Mouse (Mus musculus) kidney, postnatal 0 days (tissue): ENCODE data around the gene Myo18a. TPM values are rescaled to one million over a fixed set of nuclear protein-coding genes. Genes with fewer than 3 reads are reported as not detected.
"Not testable (repeated sequence)": the region's sequence is repeated elsewhere in the genome, so short reads cannot be mapped to it uniquely, and the experiment has no call there.

Experiments used
- ATAC-seq: fragments of 200-750 bp; cut with Nextera tagmentation; replicated peaks from 2 replicates; pipeline ENCODE4 v1.8.0; 2017; ENCODE audit warnings: low read depth, moderate number of reproducible peaks, moderate TSS enrichment, moderate library complexity; ENCODE audit not compliant: low FRiP score
- DNase-seq: peaks from one replicate; pipeline ENCODE4 v3.0.0-alpha.2; 2016; ENCODE audit warnings: low spot score
- H3K27ac ChIP-seq: fragments of 300-500 bp; sonication (generic); 2 replicates; pipeline ENCODE4 v1.5.1; 2014; ENCODE audit warnings: mild to moderate bottlenecking
- H3K27me3 ChIP-seq: fragments of 300-500 bp; sonication (generic); 2 replicates; pipeline ENCODE4 v1.6.1; 2014; ENCODE audit warnings: low read length, mixed read lengths; ENCODE audit not compliant: insufficient read depth
- H3K36me3 ChIP-seq: fragments of 300-500 bp; sonication (generic); 2 replicates; pipeline ENCODE4 v1.6.1; 2014; ENCODE audit warnings: low read length, mixed read lengths; ENCODE audit not compliant: insufficient read depth
- H3K4me1 ChIP-seq: fragments of 300-500 bp; sonication (generic); replicated peaks from 2 replicates; pipeline ENCODE4 v1.6.1; 2014; ENCODE audit warnings: antibody characterized with exemption, low read length, mixed read lengths; ENCODE audit not compliant: insufficient read depth
- H3K4me2 ChIP-seq: fragments of 300-500 bp; sonication (generic); 2 replicates; pipeline ENCODE4 v1.6.1; 2014; ENCODE audit warnings: mild to moderate bottlenecking, low read length, moderate library complexity, mixed read lengths
- H3K4me3 ChIP-seq: fragments of 300-500 bp; sonication (generic); replicated peaks from 2 replicates; pipeline ENCODE4 v1.5.1; 2014; ENCODE audit warnings: low read depth, low read length
- H3K9ac ChIP-seq: fragments of 300-500 bp; sonication (generic); 2 replicates; pipeline ENCODE4 v1.6.1; 2014; ENCODE audit warnings: low read depth, low read length
- H3K9me3 ChIP-seq: fragments of 300-500 bp; sonication (generic); replicated peaks from 2 replicates; pipeline ENCODE4 v1.6.1; 2016; ENCODE audit warnings: low read length, inconsistent platforms, mixed read lengths
- CTCF ChIP-seq: IDR thresholded peaks from 2 replicates; pipeline ENCODE4 v1.5.1; 2016; ENCODE audit warnings: antibody characterized with exemption, low read depth, mild to moderate bottlenecking, moderate library complexity
- WGBS: fragments of 180-500 bp; shearing (Covaris S2); extraction: QIAGEN DNeasy Blood & Tissue Kit; methylation state at CpG from one replicate; pipeline ENCODE4 v1.1.7; 2014; 5-methylcytosine and 5-hydroxymethylcytosine counted together
- polyA plus RNA-seq: library from polyadenylated mRNA; unstranded; fragments of >200 nt; fragmentation: Nextera tagmentation; extraction: Ambion mirVana; gene quantifications from 2 replicates; pipeline ENCODE4 v1.2.1, GENCODE M21; 2015

Gene Myo18a
- polyA plus RNA-seq, 1 experiment from 2014 or later, result 26.5 TPM

- no peaks in the 10 kb centered on the region for H3K4me1 ChIP-seq
- no peak for DNase-seq
- no peaks in the 10 kb centered on the region for H3K27me3 ChIP-seq
- H3K36me3 ChIP-seq, result no peaks in the 10 kb centered on the region
- ATAC-seq, result no peak
- no peak for TF ChIP-seq CTCF
- no peak overlapping the region for H3K27ac ChIP-seq
- 50% methylated on average over 2 of the region's 2 CpGs for WGBS
- H3K9ac ChIP-seq, result no peak overlapping the region
- no peak overlapping the region for H3K4me3 ChIP-seq
- no peaks in the 10 kb centered on the region for H3K9me3 ChIP-seq
- no peak overlapping the region for H3K4me2 ChIP-seq
These were observed 34.5 kb upstream of the Myo18a start for GRCm38 (mm10) chr11:77728587-77728986.

GRCm38 (mm10) chr11:77737289-77737688 is 25.8 kb upstream of the Myo18a start:
- Histone ChIP-seq H3K9me3 (no peaks in the 10 kb centered on the region), H3K9ac (no peak overlapping the region), H3K27ac (no peak overlapping the region), H3K4me1 (no peaks in the 10 kb centered on the region), H3K4me3 (no peak overlapping the region), H3K36me3 (no peaks in the 10 kb centered on the region), H3K4me2 (no peak overlapping the region), H3K27me3 (no peaks in the 10 kb centered on the region)
- peak; percentile 92 for DNase-seq
- TF ChIP-seq CTCF, result peak; percentile 95
- under 1% methylated on average over 6 of the region's 6 CpGs for WGBS
- no peak for ATAC-seq

- H3K4me3 ChIP-seq, result no peak overlapping the region
- H3K9ac ChIP-seq, result no peak overlapping the region
- DNase-seq (no peak), ATAC-seq (no peak)
- H3K4me1 ChIP-seq, result no peaks in the 10 kb centered on the region
- no peaks in the 10 kb centered on the region for H3K9me3 ChIP-seq
- H3K4me2 ChIP-seq, result no peak overlapping the region
- TF ChIP-seq CTCF, result no peak
- no peaks in the 10 kb centered on the region for H3K27me3 ChIP-seq
- no peak overlapping the region for H3K27ac ChIP-seq
- H3K36me3 ChIP-seq, result no peaks in the 10 kb centered on the region
- 46% methylated on average over 7 of the region's 7 CpGs for WGBS
These were observed 24.5 kb upstream of the Myo18a start for GRCm38 (mm10) chr11:77738555-77738954.

GRCm38 (mm10) chr11:77743966-77744365 is 19.1 kb upstream of the Myo18a start:
- Histone ChIP-seq H3K4me1 (no peaks in the 10 kb centered on the region), H3K9me3 (no peaks in the 10 kb centered on the region), H3K9ac (no peak overlapping the region), H3K27me3 (no peaks in the 10 kb centered on the region), H3K27ac (no peak overlapping the region), H3K4me2 (no peak overlapping the region), H3K4me3 (no peak overlapping the region), H3K36me3 (no peaks in the 10 kb centered on the region)
- ATAC-seq (no peak), DNase-seq (peak; percentile 10)
- peak; percentile 58; the same call in 1 of the 2 replicates for TF ChIP-seq CTCF
- 31% methylated on average over 6 of the region's 6 CpGs for WGBS

- TF ChIP-seq CTCF, result no peak
- Histone ChIP-seq H3K27me3 (no peaks in the 10 kb centered on the region), H3K9me3 (no peaks in the 10 kb centered on the region), H3K4me2 (no peak overlapping the region), H3K4me3 (no peak overlapping the region), H3K4me1 (no peaks in the 10 kb centered on the region), H3K27ac (no peak overlapping the region), H3K9ac (no peak overlapping the region), H3K36me3 (no peaks in the 10 kb centered on the region)
- DNase-seq (no peak), ATAC-seq (no peak)
- 92% methylated on average over 4 of the region's 4 CpGs for WGBS
These were observed 16.4 kb upstream of the Myo18a start for GRCm38 (mm10) chr11:77746652-77747051.

GRCm38 (mm10) chr11:77747103-77747502 is 15.9 kb upstream of the Myo18a start:
- not testable (repeated sequence) for H3K4me1 ChIP-seq, H3K9me3 ChIP-seq, H3K4me2 ChIP-seq, H3K36me3 ChIP-seq, ATAC-seq, H3K9ac ChIP-seq, DNase-seq, H3K27me3 ChIP-seq, H3K27ac ChIP-seq, H3K4me3 ChIP-seq
- 96% methylated on average over 13 of the region's 15 CpGs for WGBS

GRCm38 (mm10) chr11:77748996-77749395 is 14.1 kb upstream of the Myo18a start:
- no peaks in the 10 kb centered on the region for H3K9me3 ChIP-seq
- H3K36me3 ChIP-seq, result no peaks in the 10 kb centered on the region
- H3K27ac ChIP-seq, result no peak overlapping the region
- WGBS, result 87% methylated on average over 5 of the region's 5 CpGs
- H3K9ac ChIP-seq, result no peak overlapping the region
- no peaks in the 10 kb centered on the region for H3K27me3 ChIP-seq
- H3K4me2 ChIP-seq, result no peak overlapping the region
- no peak for TF ChIP-seq CTCF
- no peaks in the 10 kb centered on the region for H3K4me1 ChIP-seq
- H3K4me3 ChIP-seq, result no peak overlapping the region
- no peak for DNase-seq
- no peak for ATAC-seq
